Mouse (Mus musculus) induced T-regulatory cell, adult 2 months (primary cell): ENCODE data around the gene Gm527.

ENCODE experiments used
- DNase-seq: peaks from one replicate; pipeline ENCODE4 v3.0.0-alpha.2; 2012; ENCODE audit warnings: low read depth

Gene Gm527

GRCm38 (mm10) chr12:64917578-64918471 lies at the start of gene Gm527:
Gene Gm527, plus strand, starts transcription at chr12:64917906.
- peak; percentile 99 for DNase-seq

GRCm38 (mm10) chr12:64871103-64871502 lies 46.6 kb upstream of the Gm527 start:
- DNase-seq = no peak

GRCm38 (mm10) chr12:64897060-64897730 lies 20.5 kb upstream of the Gm527 start:
- peak; percentile 65 for DNase-seq

- no peak for DNase-seq
Measured at GRCm38 (mm10) chr12:64902506-64902905, 15.2 kb upstream of the Gm527 start.

GRCm38 (mm10) chr12:64903186-64903585 lies 14.5 kb upstream of the Gm527 start:
- DNase-seq = no peak

GRCm38 (mm10) chr12:64912996-64913395 lies 4.7 kb upstream of the Gm527 start:
- peak; percentile 40 for DNase-seq

- DNase-seq = peak; percentile 25
Measured at GRCm38 (mm10) chr12:64916735-64917134, 971 bp upstream of the Gm527 start.

GRCm38 (mm10) chr12:64937493-64937892 lies 19.8 kb downstream of the Gm527 start:
- peak; percentile 60 for DNase-seq

GRCm38 (mm10) chr12:64964560-64964959 lies 46.9 kb downstream of the Gm527 start:
- DNase-seq = no peak

- DNase-seq = peak; percentile 99
Measured at GRCm38 (mm10) chr12:64965124-64966026, 47.7 kb downstream of the Gm527 start, which contains the start of the genes Klhl28 and Togaram1. Gene Klhl28, minus strand, starts transcription at chr12:64965534. Gene Togaram1, plus strand, starts transcription at chr12:64965804.

- DNase-seq = peak; percentile 75
Measured at GRCm38 (mm10) chr12:64966101-64966631, 48.5 kb downstream of the Gm527 start.

GRCm38 (mm10) chr12:64966652-64967435 lies 49.1 kb downstream of the Gm527 start:
- peak; percentile 46 for DNase-seq

GRCm38 (mm10) chr12:64967470-64967869 lies 49.8 kb downstream of the Gm527 start:
- DNase-seq = no peak

- DNase-seq = peak; percentile 27
Measured at GRCm38 (mm10) chr12:64968067-64968466, 50.4 kb downstream of the Gm527 start.

GRCm38 (mm10) chr12:64971399-64971798 lies 53.7 kb downstream of the Gm527 start:
- no peak for DNase-seq

- DNase-seq = peak; percentile 4
Measured at GRCm38 (mm10) chr12:64972063-64972462, 54.4 kb downstream of the Gm527 start.
